Mouse (Mus musculus): Measurements from ENCODE around the gene B3gnt2. TPM values are rescaled to one million over a fixed set of nuclear protein-coding genes. Genes with fewer than 3 reads are reported as not detected.

B3gnt2 gene
- total RNA-seq, 1 experiment, result 25.7 TPM

DNA sequence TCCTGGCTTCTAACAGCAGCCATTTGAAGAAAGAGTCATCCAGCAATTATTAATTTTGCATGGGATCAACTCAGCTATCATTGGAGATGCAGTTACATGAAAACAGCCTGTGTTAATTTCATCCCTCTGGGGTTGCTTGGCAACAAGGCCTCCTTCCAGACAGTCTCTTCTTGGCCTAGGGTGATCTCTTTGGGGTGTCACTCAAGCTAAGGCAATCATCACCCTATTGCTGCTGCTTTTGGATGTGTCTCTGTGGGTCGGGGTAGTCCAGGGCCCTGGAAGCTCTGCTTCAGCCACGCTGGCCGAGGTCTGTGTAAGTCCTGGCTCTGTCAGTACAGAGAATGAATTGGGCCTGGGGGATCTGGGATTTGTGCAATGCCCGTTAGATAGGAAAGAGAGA lies 14.5 kb upstream of the B3gnt2 start:
- DNase-seq (ENCODE audit: low read depth, low spot score), result no peak
- H3K9me3 ChIP-seq (ENCODE audit: control insufficient read depth, insufficient read depth, low read depth, low read length), result no peaks in the 10 kb centered on the region
- H3K36me3 ChIP-seq (ENCODE audit: control insufficient read depth, insufficient read depth, low read length, poor library complexity, severe bottlenecking), result no peaks in the 10 kb centered on the region
- H3K27ac ChIP-seq (ENCODE audit: insufficient read depth, low read depth, low read length, poor library complexity, severe bottlenecking), result no peak overlapping the region
- in situ Hi-C loops (cut with MboI; ENCODE audit: low sequenced_read_pairs in 2 of 2, unreplicated experiment in 2 of 2), result no loop called here
- TF ChIP-seq ZC3H11A (IDR thresholded peaks at IDR 0.05; ENCODE audit: borderline replicate concordance, low read depth, low read length) (no peak), HCFC1 (IDR thresholded peaks at IDR 0.05; ENCODE audit: borderline replicate concordance, insufficient read depth, low read length) (no peak), ZNF384 (IDR thresholded peaks at IDR 0.05; ENCODE audit: low read depth, low read length) (no peak), MAFK (IDR thresholded peaks at IDR 0.05; ENCODE audit: insufficient read depth, low read depth, low read length) (no peak), CHD2 (IDR thresholded peaks at IDR 0.05; ENCODE audit: low read depth, low read length) (no peak)
- H3K4me3 ChIP-seq (ENCODE audit: insufficient read depth in 1 of 2, low read depth in 1 of 2, low read length in 2 of 2, poor library complexity in 1 of 2, severe bottlenecking in 1 of 2), result no peak overlapping the region
- peaks cover 0 to 6% of the 10 kb centered on the region in 2 experiments; a peak in 1 of 4 replicates for H3K4me1 ChIP-seq (ENCODE audit: control insufficient read depth in 2 of 2, insufficient read depth in 2 of 2, low read length in 2 of 2, poor library complexity in 1 of 2)
- H3K9ac ChIP-seq (ENCODE audit: insufficient read depth, low read depth, low read length, poor library complexity, severe bottlenecking), result no peak overlapping the region

GRCm38 (mm10) chr11:22874747-22875146 lies 14.0 kb upstream of the B3gnt2 start:
- Histone ChIP-seq H3K36me3 (ENCODE audit: control insufficient read depth, insufficient read depth, low read length, poor library complexity, severe bottlenecking) (no peaks in the 10 kb centered on the region), H3K9me3 (ENCODE audit: control insufficient read depth, insufficient read depth, low read depth, low read length) (no peaks in the 10 kb centered on the region), H3K9ac (ENCODE audit: insufficient read depth, low read depth, low read length, poor library complexity, severe bottlenecking) (no peak overlapping the region), H3K27ac (ENCODE audit: insufficient read depth, low read depth, low read length, poor library complexity, severe bottlenecking) (no peak overlapping the region), H3K4me3 (ENCODE audit: insufficient read depth in 1 of 2, low read depth in 1 of 2, low read length in 2 of 2, poor library complexity in 1 of 2, severe bottlenecking in 1 of 2) (no peak overlapping the region), H3K4me1 (ENCODE audit: control insufficient read depth in 2 of 2, insufficient read depth in 2 of 2, low read length in 2 of 2, poor library complexity in 1 of 2) (peaks cover 0 to 6% of the 10 kb centered on the region in 2 experiments; a peak in 1 of 4 replicates)
- TF ChIP-seq CHD2 (IDR thresholded peaks at IDR 0.05; ENCODE audit: low read depth, low read length) (no peak), ZNF384 (IDR thresholded peaks at IDR 0.05; ENCODE audit: low read depth, low read length) (no peak), MAFK (IDR thresholded peaks at IDR 0.05; ENCODE audit: insufficient read depth, low read depth, low read length) (no peak), HCFC1 (IDR thresholded peaks at IDR 0.05; ENCODE audit: borderline replicate concordance, insufficient read depth, low read length) (no peak), ZC3H11A (IDR thresholded peaks at IDR 0.05; ENCODE audit: borderline replicate concordance, low read depth, low read length) (no peak)
- in situ Hi-C loops (cut with MboI; ENCODE audit: low sequenced_read_pairs in 2 of 2, unreplicated experiment in 2 of 2), result no loop called here
- DNase-seq (ENCODE audit: low read depth, low spot score), result no peak

DNA sequence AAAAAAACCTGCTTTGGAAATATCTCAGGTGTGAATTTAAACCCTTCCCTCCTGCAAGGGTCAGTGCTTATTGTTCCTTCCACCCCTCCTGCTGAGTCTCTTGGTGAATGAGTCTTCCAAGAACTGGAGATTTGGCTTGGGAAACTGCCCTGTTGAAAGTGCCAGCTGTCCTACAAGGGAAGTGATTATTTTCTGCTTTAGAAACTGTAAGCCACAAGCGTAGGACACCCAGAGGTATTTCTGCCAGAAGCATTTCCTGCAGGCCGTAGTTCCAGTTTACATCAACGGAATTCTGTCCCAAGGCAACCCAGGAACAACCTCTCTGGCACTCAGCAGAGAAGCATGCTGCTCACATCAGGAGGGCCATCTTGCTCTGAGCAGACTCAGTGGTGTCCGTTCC lies 12.6 kb upstream of the B3gnt2 start:
- Histone ChIP-seq H3K4me3 (ENCODE audit: insufficient read depth in 1 of 2, low read depth in 1 of 2, low read length in 2 of 2, poor library complexity in 1 of 2, severe bottlenecking in 1 of 2) (no peak overlapping the region), H3K36me3 (ENCODE audit: control insufficient read depth, insufficient read depth, low read length, poor library complexity, severe bottlenecking) (no peaks in the 10 kb centered on the region), H3K27ac (ENCODE audit: insufficient read depth, low read depth, low read length, poor library complexity, severe bottlenecking) (no peak overlapping the region), H3K9me3 (ENCODE audit: control insufficient read depth, insufficient read depth, low read depth, low read length) (no peaks in the 10 kb centered on the region), H3K9ac (ENCODE audit: insufficient read depth, low read depth, low read length, poor library complexity, severe bottlenecking) (no peak overlapping the region), H3K4me1 (ENCODE audit: control insufficient read depth in 2 of 2, insufficient read depth in 2 of 2, low read length in 2 of 2, poor library complexity in 1 of 2) (peaks cover 0 to 6% of the 10 kb centered on the region in 2 experiments; a peak in 1 of 4 replicates)
- in situ Hi-C loops (cut with MboI; ENCODE audit: low sequenced_read_pairs in 2 of 2, unreplicated experiment in 2 of 2), result no loop called here
- TF ChIP-seq HCFC1 (IDR thresholded peaks at IDR 0.05; ENCODE audit: borderline replicate concordance, insufficient read depth, low read length) (no peak), CHD2 (IDR thresholded peaks at IDR 0.05; ENCODE audit: low read depth, low read length) (no peak), MAFK (IDR thresholded peaks at IDR 0.05; ENCODE audit: insufficient read depth, low read depth, low read length) (no peak), ZC3H11A (IDR thresholded peaks at IDR 0.05; ENCODE audit: borderline replicate concordance, low read depth, low read length) (no peak), ZNF384 (IDR thresholded peaks at IDR 0.05; ENCODE audit: low read depth, low read length) (no peak)
- no peak for DNase-seq (ENCODE audit: low read depth, low spot score)

DNA sequence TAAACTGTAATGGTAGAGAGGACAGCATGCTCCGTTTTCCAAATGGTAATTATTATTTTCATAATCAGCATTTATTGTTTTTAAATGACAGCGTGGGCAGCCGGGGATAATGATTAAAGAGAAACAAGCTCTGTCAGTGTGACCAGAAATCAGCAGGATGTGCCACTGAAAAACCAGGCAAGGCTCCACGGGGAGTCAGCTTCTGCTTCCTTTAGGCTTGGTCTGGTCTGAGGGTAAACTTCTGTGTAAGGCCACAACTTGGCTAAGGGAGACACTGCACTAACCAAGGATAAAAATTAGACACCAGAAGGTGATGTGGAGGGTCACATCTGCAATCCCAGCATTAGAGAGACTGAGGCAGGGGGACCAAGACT lies 11.5 kb upstream of the B3gnt2 start:
- no peak overlapping the region for H3K4me3 ChIP-seq (ENCODE audit: insufficient read depth in 1 of 2, low read depth in 1 of 2, low read length in 2 of 2, poor library complexity in 1 of 2, severe bottlenecking in 1 of 2)
- in situ Hi-C loops (cut with MboI; ENCODE audit: low sequenced_read_pairs in 2 of 2, unreplicated experiment in 2 of 2), result no loop called here
- no peak overlapping the region for H3K27ac ChIP-seq (ENCODE audit: insufficient read depth, low read depth, low read length, poor library complexity, severe bottlenecking)
- peaks cover 0 to 6% of the 10 kb centered on the region in 2 experiments; a peak in 1 of 4 replicates for H3K4me1 ChIP-seq (ENCODE audit: control insufficient read depth in 2 of 2, insufficient read depth in 2 of 2, low read length in 2 of 2, poor library complexity in 1 of 2)
- no peak overlapping the region for H3K9ac ChIP-seq (ENCODE audit: insufficient read depth, low read depth, low read length, poor library complexity, severe bottlenecking)
- TF ChIP-seq HCFC1 (IDR thresholded peaks at IDR 0.05; ENCODE audit: borderline replicate concordance, insufficient read depth, low read length) (no peak), CHD2 (IDR thresholded peaks at IDR 0.05; ENCODE audit: low read depth, low read length) (no peak), ZC3H11A (IDR thresholded peaks at IDR 0.05; ENCODE audit: borderline replicate concordance, low read depth, low read length) (no peak), ZNF384 (IDR thresholded peaks at IDR 0.05; ENCODE audit: low read depth, low read length) (no peak), MAFK (IDR thresholded peaks at IDR 0.05; ENCODE audit: insufficient read depth, low read depth, low read length) (no peak)
- no peaks in the 10 kb centered on the region for H3K36me3 ChIP-seq (ENCODE audit: control insufficient read depth, insufficient read depth, low read length, poor library complexity, severe bottlenecking)
- no peak for DNase-seq (ENCODE audit: low read depth, low spot score)
- H3K9me3 ChIP-seq (ENCODE audit: control insufficient read depth, insufficient read depth, low read depth, low read length), result no peaks in the 10 kb centered on the region
